Mouse (Mus musculus) gonadal fat pad, adult 2 months (tissue): ENCODE data around the gene Mamdc2. TPM values are rescaled to one million over a fixed set of nuclear protein-coding genes. Genes with fewer than 3 reads are reported as not detected.

Experiments used
- DNase-seq: peaks from one replicate; pipeline ENCODE4 v3.0.0-alpha.2; 2012; ENCODE audit warnings: low read depth
- polyA plus RNA-seq: library from polyadenylated mRNA; depleted of rRNA; stranded (reverse); fragments of >200 nt; gene quantifications from 2 replicates; pipeline ENCODE4 v1.2.3, GENCODE M21; 2012

Mamdc2 gene
- polyA plus RNA-seq, 1 experiment: 2.4 TPM

- no peak for DNase-seq
Measured at GRCm38 (mm10) chr19:23357253-23357652, 91.0 kb downstream of the Mamdc2 start.

GRCm38 (mm10) chr19:23354738-23355137, 93.5 kb downstream of the Mamdc2 start:
- DNase-seq: no peak

- no peak for DNase-seq
Measured at GRCm38 (mm10) chr19:23353881-23354401, 94.3 kb downstream of the Mamdc2 start.

GRCm38 (mm10) chr19:23353161-23353560, 95.1 kb downstream of the Mamdc2 start:
- no peak for DNase-seq

GRCm38 (mm10) chr19:23351808-23352491, 96.3 kb downstream of the Mamdc2 start:
- no peak for DNase-seq

GRCm38 (mm10) chr19:23349930-23350329, 98.3 kb downstream of the Mamdc2 start:
- DNase-seq: no peak

- DNase-seq: no peak
Measured at GRCm38 (mm10) chr19:23342782-23343181, 105.5 kb downstream of the Mamdc2 start.

GRCm38 (mm10) chr19:23332883-23333282, 115.4 kb downstream of the Mamdc2 start:
- DNase-seq: no peak

GRCm38 (mm10) chr19:23330842-23331241, 117.4 kb downstream of the Mamdc2 start:
- no peak for DNase-seq

- no peak for DNase-seq
Measured at GRCm38 (mm10) chr19:23329346-23329745, 118.9 kb downstream of the Mamdc2 start.

- DNase-seq: no peak
Measured at GRCm38 (mm10) chr19:23327056-23327640, 121.1 kb downstream of the Mamdc2 start.

- DNase-seq: no peak
Measured at GRCm38 (mm10) chr19:23323107-23323506, 125.1 kb downstream of the Mamdc2 start.

- no peak for DNase-seq
Measured at GRCm38 (mm10) chr19:23317989-23318358, 130.3 kb downstream of the Mamdc2 start.

GRCm38 (mm10) chr19:23317295-23317988, 130.8 kb downstream of the Mamdc2 start:
- DNase-seq: no peak

- DNase-seq: no peak
Measured at GRCm38 (mm10) chr19:23316851-23317250, 131.4 kb downstream of the Mamdc2 start.

GRCm38 (mm10) chr19:23309979-23310378, 138.3 kb downstream of the Mamdc2 start:
- DNase-seq: no peak

- no peak for DNase-seq
Measured at GRCm38 (mm10) chr19:23306671-23307070, 141.6 kb downstream of the Mamdc2 start.

GRCm38 (mm10) chr19:23299987-23300386, 148.3 kb downstream of the Mamdc2 start:
- no peak for DNase-seq

- DNase-seq: no peak
Measured at GRCm38 (mm10) chr19:23298917-23299316, 149.3 kb downstream of the Mamdc2 start.

- no peak for DNase-seq
Measured at GRCm38 (mm10) chr19:23297191-23297590, 151.1 kb downstream of the Mamdc2 start.

- DNase-seq: no peak
Measured at GRCm38 (mm10) chr19:23289251-23289650, 159.0 kb downstream of the Mamdc2 start.

GRCm38 (mm10) chr19:23281911-23282660, 166.2 kb downstream of the Mamdc2 start:
- no peak for DNase-seq
